Mouse (Mus musculus) bone marrow macrophage, adult 2 months (primary cell): ENCODE measurements around the gene Pde6g.

Experiments used
- CTCF ChIP-seq: IDR thresholded peaks from 2 replicates; pipeline ENCODE4 v1.5.1; 2012; ENCODE audit warnings: low read depth, mild to moderate bottlenecking, low read length, moderate library complexity
- POLR2A ChIP-seq: IDR thresholded peaks from 2 replicates; pipeline ENCODE4 v1.6.1; 2012; ENCODE audit warnings: mild to moderate bottlenecking, low read depth, low read length, borderline replicate concordance

- TF ChIP-seq POLR2A (no peak), CTCF (no peak)
Measured at GRCm38 (mm10) chr11:120418592-120418991, 34.7 kb downstream of the Pde6g start.
